Mouse (Mus musculus) liver, postnatal 0 days (tissue): ENCODE measurements around the gene Tex19.1.

Experiments
- CTCF ChIP-seq: sonication (generic); IDR thresholded peaks from 2 replicates; pipeline ENCODE4 v1.5.1; 2016; ENCODE audit warnings: antibody characterized with exemption, low read depth
- EP300 ChIP-seq: IDR thresholded peaks from 2 replicates; pipeline ENCODE4 v1.6.1; 2016; ENCODE audit warnings: antibody characterized with exemption, low read depth, mild to moderate bottlenecking

GRCm38 (mm10) chr11:121137682-121138081 lies 8.3 kb upstream of the Tex19.1 start:
- no peak for TF ChIP-seq CTCF
- TF ChIP-seq EP300 = no peak
